Mouse (Mus musculus) cerebellum, adult 18-20 months (tissue): ENCODE data around the gene Adipor2.

Source experiments
- DNase-seq, 2 experiments: peaks; one replicate each; pipeline ENCODE4 v3.0.0; 2021

Gene Adipor2

GRCm38 (mm10) chr6:119341409-119341808 lies 76.1 kb downstream of the Adipor2 start:
- DNase-seq, result peak; percentile 40 to 47

GRCm38 (mm10) chr6:119338121-119338912 lies 79.2 kb downstream of the Adipor2 start:
- no peak for DNase-seq

DNA sequence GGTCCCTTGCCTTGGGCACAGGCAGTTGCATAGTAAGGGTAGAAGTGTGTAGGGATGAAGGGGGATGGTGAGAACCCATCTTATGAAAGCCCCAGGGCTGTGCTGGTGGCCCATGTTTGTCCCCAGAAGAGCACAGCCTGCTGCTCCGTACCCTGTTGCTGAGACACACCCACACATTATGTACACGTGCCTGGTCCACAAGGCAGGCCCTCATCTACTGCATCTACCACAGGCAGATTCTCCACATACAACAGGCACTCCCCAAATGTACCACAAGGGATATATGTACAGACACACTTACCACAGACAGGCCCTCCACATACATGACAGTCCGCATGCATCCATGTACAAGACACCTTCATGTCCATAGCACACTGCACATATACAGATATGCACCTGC lies 80.2 kb downstream of the Adipor2 start:
- DNase-seq, result no peak

- no peak for DNase-seq
Measured at GRCm38 (mm10) chr6:119336124-119336523, 81.4 kb downstream of the Adipor2 start.

GRCm38 (mm10) chr6:119333831-119334230 lies 83.7 kb downstream of the Adipor2 start:
- no peak for DNase-seq

GRCm38 (mm10) chr6:119333202-119333601 lies 84.3 kb downstream of the Adipor2 start:
- no peak for DNase-seq

DNA sequence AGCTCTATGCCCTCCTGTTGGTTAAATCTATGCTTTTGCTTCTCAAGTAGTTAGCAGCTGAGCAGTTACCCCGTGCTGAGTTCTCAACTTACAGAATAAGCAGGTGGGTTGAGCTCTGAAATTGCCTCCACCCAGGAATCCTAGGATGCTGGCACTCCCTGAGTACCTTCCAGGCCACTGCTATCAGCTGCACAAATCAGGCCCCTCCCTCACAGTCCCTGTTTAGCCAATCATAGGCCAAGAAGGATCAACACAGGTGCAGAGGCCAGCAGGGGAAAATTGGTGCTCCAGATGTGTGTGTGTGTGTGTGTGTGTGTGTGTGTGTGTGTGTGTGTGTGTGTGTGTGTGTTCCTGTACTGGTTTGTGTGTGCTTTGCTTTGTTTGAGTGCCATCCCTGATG lies 85.4 kb downstream of the Adipor2 start:
- no peak for DNase-seq

DNA sequence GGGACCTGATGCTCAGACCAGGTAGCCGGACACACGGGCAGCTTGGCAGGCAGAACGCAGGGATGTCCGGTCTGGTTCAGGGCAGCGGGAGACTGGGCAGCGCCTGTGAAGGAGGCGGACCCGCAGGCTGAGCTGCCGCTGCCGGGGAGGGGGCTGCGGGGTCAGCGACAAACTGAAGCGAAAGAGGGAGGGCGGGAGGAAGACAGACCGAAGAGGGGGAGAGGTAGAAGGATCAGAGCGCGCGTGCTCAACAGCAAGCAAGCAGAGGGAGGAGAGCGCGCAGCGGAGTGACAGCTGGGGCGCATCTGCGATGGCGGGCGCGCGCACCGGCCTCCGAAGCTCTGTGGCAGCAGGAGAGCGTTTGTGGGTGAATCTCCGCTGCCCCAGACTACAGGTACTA lies 87.0 kb downstream of the Adipor2 start, which contains the start of gene Lrtm2:
Gene Lrtm2 (minus strand): TSS at position 261 of the 400 bp plus-strand sequence.
- peak; percentile 57 to 63 for DNase-seq

- peak in 1 of 2 experiments; percentile 33 for DNase-seq
Measured at GRCm38 (mm10) chr6:119329936-119330335, 87.6 kb downstream of the Adipor2 start.

DNA sequence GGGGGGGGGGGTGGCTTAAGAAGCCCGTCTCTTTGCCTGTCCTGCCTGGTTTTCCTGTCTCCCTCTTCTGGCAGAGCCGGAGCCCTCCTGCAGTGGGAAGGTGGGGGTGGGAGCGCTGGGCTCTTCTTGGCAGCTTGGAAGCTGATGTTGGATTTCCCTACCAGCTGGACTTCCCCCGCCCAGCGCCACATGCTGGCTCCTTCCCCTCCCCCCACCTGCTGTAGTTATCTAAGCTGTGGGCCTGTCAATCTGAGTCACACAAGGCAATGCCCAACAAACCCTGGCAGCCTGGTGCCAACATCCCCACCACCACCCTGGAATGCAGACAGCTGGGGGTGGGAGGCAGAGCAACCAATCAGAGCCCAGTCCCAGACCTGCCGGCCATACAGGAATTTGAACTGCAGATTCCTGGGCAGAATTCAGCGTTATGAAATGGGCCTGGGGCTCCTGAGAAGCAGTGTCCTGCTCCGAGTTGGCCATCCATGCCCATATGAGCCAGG lies 88.2 kb downstream of the Adipor2 start:
- peak; percentile 36 to 46 for DNase-seq

DNA sequence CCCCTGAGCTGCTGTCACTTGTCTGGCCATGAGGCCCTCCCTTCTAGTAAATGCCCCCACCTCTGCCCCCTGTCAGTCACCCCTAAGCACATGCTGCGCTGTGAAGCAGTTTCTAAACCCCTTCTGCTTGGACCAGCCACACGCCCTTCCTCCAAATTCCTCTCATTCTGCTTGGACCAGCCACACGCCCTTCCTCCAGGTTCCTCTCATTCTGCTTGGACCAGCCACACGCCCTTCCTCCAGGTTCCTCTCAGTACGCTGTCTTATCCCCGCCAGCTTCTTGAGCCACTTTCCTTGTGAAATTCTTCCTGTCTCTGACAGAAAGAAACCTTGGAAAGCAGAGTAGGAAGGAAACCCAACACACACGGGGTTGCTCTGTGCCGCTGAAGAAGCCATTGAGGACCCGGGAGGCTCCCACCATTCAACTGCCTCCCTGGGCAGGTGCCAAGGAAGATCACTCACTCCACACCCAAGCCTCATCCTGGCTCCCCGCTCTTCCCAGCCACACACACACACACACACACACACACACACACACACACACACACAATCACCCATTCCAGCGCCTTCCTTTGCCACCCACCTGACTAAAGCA lies 88.9 kb downstream of the Adipor2 start:
- no peak for DNase-seq

- DNase-seq, result no peak
Measured at GRCm38 (mm10) chr6:119326541-119326940, 91.0 kb downstream of the Adipor2 start.

DNA sequence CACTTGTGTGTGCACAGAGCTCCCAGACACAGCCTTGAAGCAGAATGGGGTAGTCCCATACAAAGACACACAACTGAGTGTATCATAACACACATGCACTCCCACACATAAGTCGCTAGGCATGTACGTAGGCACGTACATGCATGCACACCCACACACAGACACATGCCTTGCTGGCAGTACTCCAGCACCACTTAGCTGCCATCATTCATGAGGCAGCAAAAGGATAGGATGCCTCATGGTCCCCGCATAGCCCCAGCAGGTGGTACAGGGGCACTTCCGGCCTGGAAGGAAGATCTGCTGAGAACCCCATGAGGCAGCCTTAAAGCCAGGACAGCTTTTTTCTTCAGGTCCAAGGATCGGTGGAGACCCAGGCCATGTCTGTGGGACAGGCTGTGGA lies 91.5 kb downstream of the Adipor2 start:
- DNase-seq, result no peak

GRCm38 (mm10) chr6:119324776-119325175 lies 92.7 kb downstream of the Adipor2 start:
- no peak for DNase-seq

GRCm38 (mm10) chr6:119321752-119322151 lies 95.8 kb downstream of the Adipor2 start:
- no peak for DNase-seq

DNA sequence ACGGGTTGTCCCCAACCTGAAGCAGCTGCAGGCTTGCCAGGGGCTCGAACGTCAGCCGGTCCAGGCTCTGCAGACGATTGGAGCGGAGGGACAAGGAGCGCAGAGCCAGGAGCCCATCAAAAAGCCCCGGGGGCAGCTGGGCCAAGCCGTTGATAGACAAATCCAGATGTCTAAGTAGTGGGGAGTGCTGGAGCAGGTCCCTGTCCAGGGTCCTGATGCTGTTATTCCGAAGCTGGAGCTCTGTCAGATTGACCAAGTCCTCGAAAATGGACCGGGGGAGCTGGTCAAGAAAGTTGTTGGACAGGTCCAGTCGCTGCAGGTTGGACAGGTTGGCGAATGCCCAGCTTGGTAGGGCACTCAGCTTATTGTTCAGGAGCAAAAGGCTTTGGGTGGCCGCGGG lies 97.0 kb downstream of the Adipor2 start:
- no peak for DNase-seq

GRCm38 (mm10) chr6:119319358-119319757 lies 98.1 kb downstream of the Adipor2 start:
- DNase-seq, result no peak

GRCm38 (mm10) chr6:119318732-119319131 lies 98.8 kb downstream of the Adipor2 start:
- no peak for DNase-seq

- DNase-seq, result no peak
Measured at GRCm38 (mm10) chr6:119314751-119315476, 102.6 kb downstream of the Adipor2 start.

DNA sequence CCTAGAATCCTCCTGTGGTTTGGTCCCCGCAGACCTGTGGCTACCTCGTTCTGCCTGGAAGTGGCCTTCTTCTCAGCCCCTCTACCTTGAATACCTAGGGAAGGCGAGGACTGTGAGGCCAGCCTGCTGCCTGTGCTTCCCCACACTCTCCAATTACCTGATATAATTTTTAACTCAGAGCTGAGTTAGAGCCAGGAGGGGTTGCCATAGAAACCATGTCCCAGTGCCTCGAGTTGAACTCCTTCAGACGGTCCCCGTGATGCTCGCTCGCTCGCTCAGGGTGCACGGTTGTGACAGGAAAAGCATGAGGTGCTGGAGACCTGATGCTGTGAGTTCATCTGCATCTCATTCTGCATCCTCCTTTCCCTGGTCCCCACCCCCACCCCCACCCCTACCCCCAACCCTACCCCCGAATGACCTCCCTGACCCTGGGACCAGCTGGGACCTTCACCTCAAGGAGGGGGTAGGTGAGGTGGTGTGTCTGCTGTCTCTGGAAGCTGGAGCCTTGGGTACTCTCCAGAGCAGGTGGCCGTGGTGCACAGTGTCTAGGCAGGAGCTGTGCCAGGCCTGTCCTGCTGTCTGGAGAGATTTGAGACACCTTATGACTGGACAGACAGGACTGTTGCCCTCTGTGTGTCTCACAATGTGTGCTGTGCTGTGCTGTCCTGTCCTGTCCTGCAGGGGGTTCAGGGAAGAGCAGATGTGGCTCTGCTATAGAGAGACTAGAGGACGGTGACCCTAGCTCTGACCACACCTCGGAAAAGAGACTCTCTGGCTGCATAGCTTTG lies 103.7 kb downstream of the Adipor2 start:
- no peak for DNase-seq

DNA sequence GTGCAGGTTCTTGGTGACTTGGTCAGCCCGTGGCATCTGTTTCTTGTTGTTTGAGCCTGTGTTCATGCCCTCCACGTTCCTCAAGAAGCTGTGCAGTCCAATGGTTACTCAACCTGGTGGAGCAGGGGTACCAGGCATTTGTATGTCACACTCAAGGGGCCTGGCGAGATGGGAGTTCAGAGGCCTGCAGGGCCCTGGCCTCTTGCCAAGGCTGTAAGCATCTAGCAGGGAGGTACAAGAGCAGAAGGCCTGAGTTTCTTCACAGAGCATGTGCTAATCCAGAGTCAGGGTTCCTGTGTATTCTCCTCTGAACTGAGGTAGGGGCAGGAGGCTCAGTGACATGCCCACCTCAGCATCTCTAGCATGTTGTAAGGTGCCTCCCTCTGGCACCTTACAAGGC lies 104.4 kb downstream of the Adipor2 start:
- DNase-seq, result peak in 1 of 2 experiments; percentile 47

- no peak for DNase-seq
Measured at GRCm38 (mm10) chr6:119312381-119312780, 105.1 kb downstream of the Adipor2 start.

GRCm38 (mm10) chr6:119310176-119310575 lies 107.3 kb downstream of the Adipor2 start:
- no peak for DNase-seq
